Mouse (Mus musculus): ENCODE measurements at regions not wholly inside any gene's neighbourhood (a gene's known extent, or its start where the extent isn't known, plus 50 kb on each side); places are given as distances from the start of the nearest gene placed in this dataset.

DNA sequence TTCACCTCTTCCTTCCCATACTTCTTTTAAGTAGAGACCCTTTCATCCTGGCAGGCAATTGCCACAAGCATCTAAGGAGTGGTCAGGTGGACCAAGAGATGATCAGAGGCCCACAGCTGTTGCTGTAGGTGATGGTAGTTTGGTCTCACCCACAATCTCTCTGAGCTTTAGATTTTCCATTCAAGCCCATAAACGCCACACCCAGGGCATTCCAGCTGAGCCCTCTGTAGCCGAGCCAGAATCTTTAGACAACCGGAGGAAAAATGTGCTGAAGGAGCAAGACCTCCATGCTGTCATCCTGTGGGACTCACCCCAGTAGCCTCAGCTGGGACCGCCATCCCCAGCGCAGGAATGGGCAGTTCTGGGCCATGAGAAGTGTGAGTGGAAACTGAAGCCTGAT, 93.7 kb upstream of the Dlx2 start:
- CTCF ChIA-PET: no interaction called here

DNA sequence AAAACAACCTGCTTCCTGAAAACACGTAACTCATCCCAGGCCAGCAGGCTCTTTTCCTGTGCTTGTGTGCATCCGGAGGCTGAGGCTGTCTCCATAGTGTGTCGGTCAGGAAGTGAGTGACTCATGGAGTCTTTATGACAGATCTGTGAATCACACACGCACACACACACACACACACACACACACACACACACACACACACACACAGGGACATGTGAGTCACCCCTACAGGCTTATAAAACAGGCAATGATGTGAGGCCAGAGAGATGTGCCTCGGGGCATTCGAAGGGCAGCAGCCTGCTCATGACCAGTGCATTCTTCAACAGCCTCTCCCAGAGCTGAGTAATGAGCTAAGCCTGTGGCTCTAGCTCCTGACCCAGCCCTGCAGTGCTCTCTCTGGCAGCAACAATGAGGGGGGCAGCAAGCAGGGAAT, 97.5 kb upstream of the Dlx2 start:
- CTCF ChIA-PET: no interaction called here

DNA sequence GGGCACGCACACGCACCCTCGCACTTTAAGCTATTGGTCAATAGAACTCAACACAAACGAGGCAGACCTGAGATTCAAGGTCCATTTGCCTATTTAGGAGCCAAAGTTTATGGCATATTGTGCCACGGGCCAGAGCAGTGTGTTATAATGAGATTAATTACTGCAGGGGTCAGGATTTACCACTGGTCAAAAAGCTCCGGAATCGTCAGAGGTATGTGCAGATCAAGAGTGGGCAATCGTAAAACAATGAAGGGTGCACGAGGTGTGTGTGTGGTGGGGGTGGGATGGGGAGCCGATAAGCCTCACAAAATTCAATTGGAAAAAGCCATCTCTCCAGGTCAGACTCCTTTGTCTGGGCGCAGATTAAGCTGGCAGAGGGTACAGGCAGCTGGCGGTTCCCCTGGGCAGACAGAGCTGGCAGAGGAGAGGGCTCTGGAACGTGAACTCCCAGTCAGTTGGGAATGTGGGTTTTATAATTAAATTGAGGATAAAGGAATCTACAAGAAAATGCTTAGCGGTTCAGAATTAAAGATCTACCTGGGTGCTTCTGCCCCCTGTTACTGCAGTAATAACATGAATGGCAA, 97.4 kb upstream of the Itga6 start:
- CTCF ChIA-PET: no interaction called here

DNA sequence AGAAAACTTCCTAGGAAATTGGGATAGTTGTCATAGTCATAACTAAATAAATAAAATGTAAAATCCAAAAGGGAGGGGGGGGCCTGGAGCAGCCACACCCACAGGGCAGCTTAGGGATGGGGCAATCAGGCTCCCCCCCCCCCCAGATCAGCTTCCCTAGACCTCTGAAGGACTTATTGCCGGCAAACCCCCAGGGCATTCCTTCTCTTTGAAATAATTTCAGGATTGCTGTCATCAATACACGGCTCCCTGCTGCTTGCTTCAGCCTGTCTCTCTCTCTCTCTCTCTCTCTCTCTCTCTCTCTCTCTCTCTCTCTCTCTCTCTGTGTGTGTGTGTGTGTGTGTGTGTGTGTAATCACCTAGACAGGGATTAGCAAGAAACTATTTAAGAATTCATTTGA, 93.8 kb upstream of the Itga6 start:
- CTCF ChIA-PET: no interaction called here

DNA sequence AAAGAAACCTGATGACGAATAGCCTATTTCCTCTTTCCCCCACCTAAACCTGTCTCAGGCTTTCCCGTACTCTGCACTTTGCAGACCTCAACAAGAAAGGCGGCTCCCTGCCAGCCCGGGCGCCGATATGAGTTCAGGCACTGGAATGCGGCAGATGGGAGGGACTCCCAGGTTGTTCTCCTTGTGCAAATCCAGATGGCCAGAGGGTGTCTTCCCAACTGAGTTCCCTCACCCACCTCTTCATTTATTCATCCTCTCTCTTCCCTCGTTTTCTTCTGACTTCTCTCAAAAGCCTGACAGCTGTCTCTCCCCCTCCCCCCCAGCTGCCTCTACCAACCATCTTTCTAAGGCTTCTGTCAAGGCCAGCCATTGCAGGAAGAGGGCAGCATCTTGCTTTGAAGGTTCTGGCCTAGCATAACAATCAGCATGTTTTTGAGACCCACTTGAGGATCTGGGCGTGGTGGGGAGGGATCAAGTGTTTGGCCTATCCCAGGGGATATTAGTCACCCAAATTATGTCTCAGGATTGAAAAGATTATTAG, 93.1 kb upstream of the Itga6 start:
- CTCF ChIA-PET: no interaction called here

DNA sequence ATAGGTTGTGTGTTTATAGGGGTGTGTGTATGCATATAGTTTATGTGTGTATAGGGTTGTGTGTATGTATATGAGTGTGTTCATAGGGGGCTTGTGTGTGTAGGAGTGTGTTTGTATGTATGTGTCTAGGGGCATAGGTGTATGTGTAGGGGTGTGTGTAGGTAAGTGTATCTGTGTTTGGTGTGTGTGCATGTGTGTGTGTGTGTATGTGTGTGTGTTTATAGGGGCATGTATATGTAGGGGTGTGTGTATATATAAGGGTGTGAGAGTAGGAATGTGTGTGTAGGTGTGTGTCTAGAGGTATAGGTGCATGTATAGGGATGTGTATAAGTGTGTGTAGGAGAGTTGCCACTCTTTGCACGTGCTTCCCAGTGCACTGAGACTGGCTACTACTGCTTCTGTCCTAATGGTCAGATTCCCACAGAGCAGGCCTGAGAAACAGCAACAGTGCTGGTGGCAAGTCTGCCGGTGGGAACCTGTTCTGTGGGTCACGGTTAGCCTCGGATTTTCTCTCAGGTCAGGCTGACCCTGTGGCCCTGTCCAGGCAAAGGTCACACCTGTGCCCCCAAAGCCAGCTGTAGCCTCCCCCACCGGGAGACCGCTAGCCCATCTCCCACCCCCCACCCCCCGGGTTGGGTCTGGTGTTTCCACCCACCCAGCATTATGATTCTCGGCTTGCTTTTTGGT, 90.5 kb upstream of the Itga6 start:
- CTCF ChIA-PET: no interaction called here

DNA sequence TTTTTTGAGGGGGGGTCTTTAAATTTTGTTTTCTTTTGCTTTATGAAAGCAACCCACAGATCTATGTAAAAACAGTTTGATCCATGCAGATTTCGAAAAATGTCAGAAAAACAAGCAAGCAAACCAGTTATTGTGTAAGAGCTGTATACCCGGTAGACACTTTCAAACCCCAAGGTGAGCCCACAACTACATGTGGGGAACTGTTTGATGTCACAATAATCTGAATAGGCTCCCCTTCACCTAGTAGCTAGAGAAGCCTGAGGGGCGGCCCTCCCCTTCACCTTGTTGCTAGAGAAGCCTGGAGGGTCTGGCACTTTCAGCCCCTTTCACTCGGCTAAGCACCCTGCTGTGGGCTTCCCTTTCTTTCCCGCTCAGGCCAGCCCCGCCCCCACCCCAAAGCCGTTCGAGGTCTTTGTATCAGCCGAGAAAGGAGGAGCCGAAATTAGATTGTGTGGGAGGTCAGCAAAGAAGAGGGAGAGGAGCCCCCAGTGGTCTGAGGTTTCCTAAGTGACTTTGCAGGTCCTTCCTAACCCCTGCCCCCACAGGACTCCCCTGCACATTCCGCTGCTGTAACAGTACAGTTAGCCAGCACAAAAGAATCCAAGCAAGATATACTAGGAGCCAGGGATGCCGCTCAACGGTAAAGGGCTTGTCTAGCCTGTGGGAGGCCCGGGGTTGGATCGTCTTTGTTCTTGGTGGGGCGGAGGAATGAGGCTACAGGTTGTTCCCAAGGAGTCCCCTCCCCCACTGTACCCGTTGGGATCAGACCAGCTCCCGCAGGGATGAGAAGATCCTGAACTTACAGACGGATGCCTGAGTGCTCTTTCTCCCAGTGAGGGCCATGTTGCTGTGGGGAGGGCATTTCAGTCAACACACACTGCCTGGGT, 89.7 kb upstream of the Itga6 start:
- CTCF ChIA-PET: no interaction called here

DNA sequence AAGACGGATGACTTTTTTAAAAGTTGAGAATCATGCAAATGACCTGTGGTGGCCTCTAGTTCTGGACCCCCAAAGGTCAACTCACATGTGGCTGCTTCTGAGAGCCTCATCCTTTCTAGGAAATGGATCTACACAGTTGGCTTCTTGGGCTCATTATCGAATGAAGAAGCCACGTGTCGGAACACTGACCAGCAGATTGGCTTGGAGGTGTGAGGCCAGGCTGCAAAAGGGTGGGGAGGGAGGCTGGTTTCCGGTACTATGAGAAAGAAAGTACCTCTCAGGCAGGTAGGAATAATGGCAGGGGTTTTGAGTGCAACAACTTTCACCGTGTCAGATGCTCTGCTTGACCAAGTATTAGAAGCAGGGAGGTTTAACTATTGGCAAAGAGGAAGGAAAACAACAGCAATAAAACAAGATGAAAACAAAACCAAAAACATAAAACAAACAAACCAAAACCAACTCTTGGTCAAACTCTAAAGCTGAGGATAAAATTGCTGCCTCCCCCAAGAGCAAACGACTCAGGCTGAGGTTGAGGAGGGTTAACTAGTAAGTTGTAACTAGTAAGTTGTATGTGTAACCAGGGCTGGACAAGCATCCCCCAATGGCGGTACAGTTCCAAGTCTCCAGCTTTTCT, 88.7 kb upstream of the Itga6 start:
- CTCF ChIA-PET: interaction anchor here (0.6 kb wide), 1 partner anchor 66 kb away, joined by 7 read pairs; no protein-coding TSS in a partner anchor

DNA sequence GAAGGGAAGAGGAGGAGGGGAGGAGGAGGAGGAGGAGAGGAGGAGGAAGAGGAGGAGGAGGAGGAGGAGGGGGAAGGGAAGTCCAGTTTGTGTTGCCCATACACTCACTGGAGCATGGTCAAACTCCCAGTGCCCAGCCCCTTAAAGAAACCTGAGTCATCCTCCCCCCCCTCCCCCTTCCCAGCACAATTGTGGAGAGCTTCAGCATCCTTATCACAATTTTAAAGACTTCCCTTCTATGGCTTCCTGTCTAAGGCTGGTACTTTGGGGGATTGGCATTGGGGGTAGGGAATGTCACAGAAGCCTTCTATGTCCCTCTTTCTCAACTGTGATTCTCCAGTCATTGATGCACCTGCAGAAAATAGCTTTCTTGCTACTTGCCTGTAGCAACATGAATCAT, 84.0 kb upstream of the Itga6 start:
- CTCF ChIA-PET: no interaction called here

DNA sequence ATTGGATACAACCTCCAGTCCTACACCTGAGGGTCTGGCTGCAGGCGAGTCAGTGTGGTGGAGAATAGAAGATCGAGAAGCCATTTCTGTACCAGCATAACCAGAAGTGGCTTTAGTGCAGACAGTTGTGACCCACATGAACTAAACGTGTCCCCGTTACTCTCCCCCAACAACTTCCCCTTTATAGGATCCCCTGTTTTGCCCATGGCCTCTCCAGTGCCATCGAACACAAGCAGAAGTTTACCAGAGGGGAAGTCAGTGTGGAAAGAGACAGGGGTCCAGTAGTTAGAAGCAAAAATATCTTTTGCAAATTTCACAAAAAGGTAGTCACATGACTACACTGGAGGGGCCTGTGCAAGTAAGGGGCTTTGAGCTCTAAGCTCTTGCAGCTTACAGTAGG, 83.4 kb upstream of the Itga6 start:
- CTCF ChIA-PET: no interaction called here

DNA sequence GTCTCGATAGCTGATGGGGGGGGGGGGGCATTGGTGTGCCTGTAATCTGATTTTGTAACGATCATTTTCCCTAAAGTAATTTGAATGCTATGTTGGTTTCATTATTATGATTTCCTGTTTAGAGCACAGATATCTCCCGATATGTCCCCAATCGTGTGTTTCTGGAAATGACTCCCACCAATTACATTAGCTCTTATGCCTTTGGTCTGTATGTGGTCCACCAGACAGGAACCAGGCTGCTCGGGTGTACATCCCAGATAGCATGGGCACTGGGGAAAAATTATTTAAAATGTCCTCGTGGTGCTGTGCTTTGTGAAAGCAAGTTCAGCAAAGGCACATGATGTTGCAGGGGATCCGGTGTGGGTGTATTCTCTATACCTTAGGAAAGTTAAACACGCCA, 82.0 kb upstream of the Itga6 start:
- CTCF ChIA-PET: no interaction called here

DNA sequence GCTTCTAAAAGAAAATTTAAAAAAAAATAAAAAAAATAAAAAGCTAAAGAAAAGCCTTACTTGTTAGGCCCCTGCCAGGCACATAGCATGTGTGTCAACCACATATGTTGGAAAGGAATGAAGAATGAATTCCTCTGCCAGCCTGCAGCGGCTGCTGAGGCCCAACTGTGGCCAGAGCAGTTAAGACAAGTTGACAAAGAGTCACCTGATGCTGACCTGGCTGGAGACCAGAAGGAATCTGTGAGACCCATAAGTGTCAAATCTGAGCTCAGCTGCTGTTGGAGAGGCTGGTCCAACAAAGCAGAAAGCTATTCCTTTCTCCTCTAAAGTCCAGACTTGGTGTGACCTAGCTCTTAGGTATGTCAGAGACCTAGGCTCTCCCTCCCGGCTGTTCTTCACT, 78.5 kb upstream of the Itga6 start:
- CTCF ChIA-PET: no interaction called here

DNA sequence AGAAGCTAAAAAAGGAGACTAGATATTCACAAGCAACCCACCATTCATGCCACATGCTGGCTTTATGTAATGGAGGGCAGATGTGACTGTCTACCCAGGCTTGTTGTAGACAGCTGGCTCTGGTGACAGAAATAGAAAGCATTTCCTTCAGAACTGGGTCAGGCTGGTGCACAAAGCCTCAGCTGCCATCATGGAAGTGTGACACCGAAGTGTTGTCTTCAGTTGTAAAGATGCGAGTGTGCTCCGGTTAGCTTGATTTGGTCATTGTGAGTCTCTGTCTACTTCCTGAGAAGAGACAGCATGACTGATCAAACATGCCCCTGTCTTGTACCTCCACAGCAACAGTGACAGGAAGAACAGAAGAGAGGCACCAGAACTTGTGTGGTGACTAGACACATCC, 77.7 kb upstream of the Itga6 start:
- CTCF ChIA-PET: no interaction called here

DNA sequence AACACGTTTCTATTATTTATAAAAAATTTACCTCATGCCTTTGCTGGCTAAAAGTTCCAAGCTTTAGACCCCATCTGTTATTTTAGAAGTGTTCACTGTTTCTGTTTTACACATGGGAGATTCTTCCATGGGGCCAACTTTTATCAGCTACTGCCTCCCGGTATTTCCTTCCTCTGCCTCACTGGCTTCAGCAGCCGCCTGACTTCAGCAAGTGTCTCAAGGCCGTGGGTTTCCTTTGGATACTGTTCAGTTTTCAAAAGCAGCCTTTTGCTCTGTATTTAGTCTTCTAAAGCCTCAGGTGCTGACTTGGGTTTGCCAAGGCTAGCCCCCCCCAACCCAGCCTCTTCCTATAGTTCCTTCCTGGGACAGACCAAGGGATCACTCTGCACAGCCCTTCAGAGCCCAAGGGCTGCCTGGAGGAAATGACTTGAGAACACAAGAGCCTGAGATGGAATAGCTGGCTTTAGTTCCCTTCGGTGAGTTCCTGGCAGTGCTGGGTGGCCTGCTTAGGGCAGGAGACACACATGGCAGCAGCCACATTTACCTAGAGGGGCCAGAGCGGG, 75.1 kb upstream of the Itga6 start:
- CTCF ChIA-PET: no interaction called here

DNA sequence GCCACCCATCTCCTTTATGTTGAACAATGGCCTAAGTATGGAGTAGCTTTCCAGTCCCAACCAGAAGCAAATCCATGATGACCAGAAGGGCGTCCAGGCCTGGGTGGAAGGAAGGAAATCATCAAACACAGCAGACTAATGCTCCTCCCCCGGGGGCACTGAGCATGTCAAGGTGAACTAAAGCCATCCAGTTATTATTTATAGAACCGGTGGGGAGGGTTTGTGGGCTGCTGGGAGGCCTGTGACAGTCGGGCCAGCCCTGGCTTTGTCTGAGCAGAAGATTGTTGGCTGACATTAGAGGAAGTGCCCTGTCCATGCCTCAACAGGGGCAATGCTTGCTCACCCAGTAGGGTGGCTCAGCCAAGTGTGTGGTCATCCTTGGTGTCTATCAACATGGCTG, 74.5 kb upstream of the Itga6 start:
- CTCF ChIA-PET: no interaction called here

DNA sequence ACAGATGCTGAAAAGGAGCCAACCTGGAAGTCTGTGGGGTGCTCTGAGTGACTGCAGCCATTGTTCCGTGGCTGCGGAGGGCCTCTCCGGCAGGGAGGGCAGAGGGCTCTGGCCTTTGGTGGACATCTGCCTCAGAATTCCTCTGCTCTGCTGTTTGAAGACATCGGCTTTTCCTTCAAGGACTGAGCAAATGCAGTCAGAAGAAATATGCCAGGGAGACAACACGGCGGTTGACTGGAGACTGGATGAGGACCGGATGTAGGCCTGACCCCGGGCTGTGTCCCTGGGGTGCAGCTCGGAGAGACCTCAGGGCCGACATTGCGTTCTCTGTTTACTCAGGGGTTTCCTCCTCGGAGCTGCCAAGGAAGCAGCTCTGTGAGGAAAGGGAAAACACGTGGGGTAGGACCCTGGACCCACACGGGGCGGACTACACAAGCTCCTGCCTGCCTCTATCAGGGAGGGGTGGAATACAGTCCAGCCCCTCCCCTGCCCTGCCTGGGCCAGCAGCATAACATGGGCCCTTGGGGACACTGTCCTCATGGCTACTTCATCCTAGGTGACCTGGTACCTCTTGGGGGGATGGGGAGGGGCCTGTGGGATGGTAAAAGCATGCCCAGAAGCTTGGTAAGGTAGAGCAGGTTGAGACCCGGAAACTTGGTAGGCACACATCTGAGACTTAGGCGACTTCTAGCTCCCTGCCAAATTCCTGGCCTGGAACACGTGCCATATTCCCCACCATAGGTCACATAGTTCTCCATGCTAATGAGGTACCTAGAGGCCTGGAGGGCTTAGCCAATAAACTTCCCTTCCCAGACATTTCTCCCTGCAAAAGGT, 72.1 kb upstream of the Itga6 start:
- CTCF ChIA-PET: no interaction called here

DNA sequence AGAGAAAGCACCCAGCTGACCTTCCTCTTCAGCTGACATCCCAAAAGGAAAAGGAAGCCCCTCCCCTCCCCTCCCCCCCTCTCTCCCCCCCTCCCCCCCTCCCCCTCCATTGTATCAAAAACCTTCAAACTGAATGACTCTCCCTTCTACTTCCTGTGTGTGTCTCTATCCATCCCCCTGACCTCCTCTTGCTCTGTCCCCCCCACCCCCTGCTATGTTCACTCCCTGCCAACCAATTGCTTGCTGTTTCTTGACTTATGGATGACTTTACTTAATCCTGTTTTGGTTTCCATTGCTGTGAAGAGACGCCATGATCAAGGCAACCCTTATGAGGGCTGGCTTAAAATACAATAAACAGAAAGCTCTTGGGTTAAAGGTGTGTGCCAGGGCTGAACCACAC, 64.7 kb upstream of the Itga6 start:
- CTCF ChIA-PET: no interaction called here

DNA sequence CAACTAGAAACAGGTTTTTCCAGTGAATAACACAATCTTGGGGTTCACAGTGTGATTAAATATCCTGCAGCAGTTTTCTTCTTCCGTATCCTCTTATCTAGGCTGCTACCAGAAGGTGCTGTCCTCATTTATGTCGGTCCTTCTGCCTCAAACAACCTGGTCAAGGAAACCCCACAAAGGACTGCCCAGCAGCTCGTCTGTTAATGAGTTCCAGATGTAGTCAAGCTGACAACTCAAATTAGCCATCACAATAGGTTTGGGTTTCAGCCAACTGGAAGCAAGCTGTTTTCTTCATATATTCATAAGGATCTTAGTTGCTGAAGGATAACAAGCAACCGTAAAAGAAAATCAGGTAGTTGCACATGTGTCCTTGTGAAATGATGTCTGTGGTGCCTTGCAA, 64.3 kb upstream of the Itga6 start:
- CTCF ChIA-PET: no interaction called here

DNA sequence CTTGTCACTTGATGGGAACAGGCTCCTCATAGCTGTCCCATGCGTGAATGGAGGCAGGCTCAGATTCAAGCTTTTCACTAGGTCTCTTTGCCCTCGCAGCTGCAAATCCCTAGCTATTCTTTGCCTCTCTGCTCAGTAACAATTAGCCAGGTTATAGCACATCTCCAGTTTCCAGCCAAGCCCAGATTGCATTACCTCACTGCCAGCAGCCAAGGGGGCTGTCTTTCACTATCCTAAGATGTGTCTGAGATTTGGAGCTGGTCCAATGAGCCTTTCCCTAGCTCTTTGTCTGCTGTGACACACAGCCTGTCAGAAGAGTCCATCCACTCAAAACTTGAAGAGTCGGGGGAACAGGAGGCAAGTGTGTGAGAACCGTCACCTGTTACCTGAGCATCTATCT, 62.0 kb upstream of the Itga6 start:
- CTCF ChIA-PET: no interaction called here

DNA sequence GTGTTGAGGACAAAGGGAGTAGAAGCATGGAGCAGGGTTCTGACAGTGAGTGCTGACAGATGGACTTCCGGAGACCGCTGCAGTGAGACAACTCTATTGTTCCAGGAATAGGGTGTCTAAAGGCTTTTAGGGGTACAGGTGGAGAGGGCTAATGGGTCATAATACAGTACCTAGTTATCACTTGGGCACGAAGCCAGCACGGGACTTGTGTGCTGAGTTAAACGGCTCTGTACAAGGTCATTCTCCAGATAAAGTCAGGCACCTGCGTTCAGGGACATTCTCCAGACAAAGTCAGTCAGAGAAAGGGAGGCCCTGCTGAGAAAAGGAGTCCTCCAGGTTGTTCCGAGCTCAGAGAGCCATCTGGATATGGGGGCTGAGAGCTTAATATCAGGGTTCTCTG, 60.2 kb upstream of the Itga6 start:
- CTCF ChIA-PET: no interaction called here

DNA sequence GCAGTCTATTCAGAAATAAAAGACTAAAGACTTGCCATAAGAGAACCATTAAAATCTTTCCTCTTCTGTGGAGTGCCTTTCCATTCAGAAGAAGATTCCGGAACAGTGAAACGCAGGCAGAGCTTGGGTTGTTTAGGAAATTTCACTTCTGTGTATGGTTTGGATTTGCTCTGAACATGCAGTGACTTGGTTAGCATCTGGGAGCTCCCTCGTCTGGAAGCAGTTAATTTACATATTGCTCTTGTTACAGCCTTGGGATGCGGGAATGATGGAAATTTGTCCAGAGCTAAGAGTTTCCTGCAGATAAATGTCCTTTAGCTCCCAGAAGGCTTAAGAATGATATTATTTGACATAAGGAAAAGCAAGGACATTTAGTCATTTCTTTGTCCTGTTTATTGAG, 56.4 kb upstream of the Itga6 start:
- CTCF ChIA-PET: interaction anchor here (0.5 kb wide), 1 partner anchor 150 kb away, joined by 8 read pairs; no protein-coding TSS in a partner anchor
